Mouse (Mus musculus) ES-Bruce4 (cell line): ENCODE measurements at regions not wholly inside any gene's neighbourhood (a gene's known extent, or its start where the extent isn't known, plus 50 kb on each side); places are given as distances from the start of the nearest gene placed in this dataset.
"Not testable (repeated sequence)": the region's sequence is repeated elsewhere in the genome, so short reads cannot be mapped to it uniquely, and the experiment has no call there.

Experiments
- H3K27ac ChIP-seq: 2 replicates; pipeline ENCODE4 v1.5.1; 2012; ENCODE audit warnings: low read length, inconsistent platforms; ENCODE audit not compliant: insufficient read depth
- H3K27me3 ChIP-seq: 2 replicates; pipeline ENCODE4 v1.6.1; 2012; ENCODE audit warnings: mild to moderate bottlenecking, low read length, inconsistent platforms; ENCODE audit not compliant: control insufficient read depth, poor library complexity, insufficient read depth, severe bottlenecking
- H3K36me3 ChIP-seq: 2 replicates; pipeline ENCODE4 v1.6.1; 2012; ENCODE audit warnings: inconsistent platforms, mild to moderate bottlenecking, low read length, moderate library complexity; ENCODE audit not compliant: control insufficient read depth, poor library complexity, insufficient read depth, severe bottlenecking
- H3K4me1 ChIP-seq: one replicate; pipeline ENCODE4 v1.8.1; 2011; ENCODE audit warnings: low read length; ENCODE audit not compliant: control insufficient read depth, insufficient read depth
- H3K4me3 ChIP-seq: 2 replicates; pipeline ENCODE4 v1.5.1; 2011; ENCODE audit warnings: low read depth, mild to moderate bottlenecking, low read length
- H3K9ac ChIP-seq: 2 replicates; pipeline ENCODE4 v1.6.1; 2012; ENCODE audit warnings: low read depth, mild to moderate bottlenecking, inconsistent platforms; ENCODE audit not compliant: poor library complexity, severe bottlenecking
- H3K9me3 ChIP-seq: replicated peaks from 2 replicates; pipeline ENCODE4 v1.6.1; 2012; ENCODE audit warnings: mild to moderate bottlenecking, low read length, inconsistent platforms; ENCODE audit not compliant: control insufficient read depth, poor library complexity, insufficient read depth, severe bottlenecking
- CTCF ChIP-seq: IDR thresholded peaks from one replicate; pipeline ENCODE4 v1.8.1; 2011; ENCODE audit warnings: low read depth, low read length
- EP300 ChIP-seq: IDR thresholded peaks from 2 replicates; pipeline ENCODE4 v1.6.1; 2011; ENCODE audit warnings: low read depth, low read length; ENCODE audit not compliant: insufficient read depth
- POLR2A ChIP-seq: IDR thresholded peaks from one replicate; pipeline ENCODE4 v1.8.1; 2011; ENCODE audit warnings: low read length; ENCODE audit not compliant: insufficient read depth

DNA sequence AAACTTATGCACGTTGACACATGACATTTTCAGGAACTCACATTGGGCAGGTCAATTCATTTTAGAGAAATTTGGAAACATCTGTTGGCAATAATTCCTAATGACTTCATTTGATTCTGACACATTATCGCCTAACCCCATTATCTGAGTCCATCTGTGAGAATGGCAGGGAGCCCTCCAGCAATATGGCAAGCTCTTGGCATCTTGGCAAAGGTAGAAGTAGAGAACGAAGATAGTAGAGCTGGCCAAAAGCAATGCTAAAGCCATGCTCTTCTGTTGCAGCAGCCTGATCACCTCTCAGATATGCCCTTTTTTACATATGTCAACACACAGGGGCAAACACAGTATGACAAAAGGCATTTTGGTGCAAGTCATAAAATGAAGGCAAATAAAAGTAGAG lies 536.4 kb upstream of the Ins1 start:
- Histone ChIP-seq H3K27me3 (no peaks in the 10 kb centered on the region), H3K9ac (no peak overlapping the region), H3K27ac (no peak overlapping the region), H3K9me3 (no peaks in the 10 kb centered on the region), H3K4me1 (no peaks in the 10 kb centered on the region), H3K36me3 (no peaks in the 10 kb centered on the region), H3K4me3 (no peak overlapping the region)
- TF ChIP-seq EP300: no peak
- no peak for TF ChIP-seq CTCF
- TF ChIP-seq POLR2A: no peak

DNA sequence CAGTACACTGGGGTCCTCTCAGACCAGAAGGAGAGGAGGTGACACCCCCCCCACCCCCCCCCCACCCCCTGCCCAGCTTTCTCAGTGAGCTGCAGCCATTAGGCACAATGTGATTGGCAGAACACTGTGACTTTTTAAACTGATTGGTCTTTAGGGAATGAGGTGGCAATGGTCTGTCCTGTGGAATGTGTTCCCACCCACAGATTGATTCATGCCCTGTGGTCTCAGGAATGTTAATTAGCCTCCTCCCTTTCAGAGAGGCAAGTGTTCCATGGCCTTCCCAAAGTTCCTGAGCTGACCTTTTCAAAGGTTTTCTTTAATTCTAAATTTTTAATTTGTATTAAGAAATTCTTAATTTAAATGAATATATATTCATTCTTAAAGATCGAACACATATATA lies 524.0 kb upstream of the Ins1 start:
- no peaks in the 10 kb centered on the region for H3K4me1 ChIP-seq

DNA sequence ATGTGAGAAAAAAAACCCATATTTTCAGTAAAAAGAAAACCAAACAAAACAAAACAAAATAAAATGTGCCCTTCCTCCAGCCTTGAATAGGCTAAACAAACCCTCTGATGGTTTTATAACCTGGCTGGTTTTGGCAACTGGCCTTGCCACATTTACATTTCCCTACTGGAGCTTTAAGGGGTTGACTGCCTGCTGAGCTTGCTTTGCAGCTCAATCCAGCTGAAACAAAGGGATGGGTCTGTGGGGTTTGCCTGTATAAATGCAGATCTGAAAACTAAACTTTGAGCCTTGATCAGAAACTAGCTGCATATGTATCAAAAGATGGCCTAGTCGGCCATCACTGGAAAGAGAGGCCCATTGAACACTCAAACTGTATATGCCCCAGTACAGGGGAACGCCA lies 523.1 kb upstream of the Ins1 start:
- Histone ChIP-seq H3K9me3 (peaks cover 26% of the 10 kb centered on the region), H3K4me1 (no peaks in the 10 kb centered on the region), H3K36me3 (no peaks in the 10 kb centered on the region), H3K9ac (no peak overlapping the region), H3K4me3 (no peak overlapping the region), H3K27ac (no peak overlapping the region), H3K27me3 (no peaks in the 10 kb centered on the region)
- TF ChIP-seq POLR2A: no peak
- no peak for TF ChIP-seq CTCF
- TF ChIP-seq EP300: no peak

More for the DNA sequence above, 524.0 kb upstream of the Ins1 start:
- Histone ChIP-seq H3K27ac (no peak overlapping the region), H3K4me3 (no peak overlapping the region), H3K9ac (no peak overlapping the region), H3K36me3 (no peaks in the 10 kb centered on the region), H3K9me3 (peaks cover 26% of the 10 kb centered on the region), H3K27me3 (no peaks in the 10 kb centered on the region)
- TF ChIP-seq POLR2A: no peak
- no peak for TF ChIP-seq CTCF

DNA sequence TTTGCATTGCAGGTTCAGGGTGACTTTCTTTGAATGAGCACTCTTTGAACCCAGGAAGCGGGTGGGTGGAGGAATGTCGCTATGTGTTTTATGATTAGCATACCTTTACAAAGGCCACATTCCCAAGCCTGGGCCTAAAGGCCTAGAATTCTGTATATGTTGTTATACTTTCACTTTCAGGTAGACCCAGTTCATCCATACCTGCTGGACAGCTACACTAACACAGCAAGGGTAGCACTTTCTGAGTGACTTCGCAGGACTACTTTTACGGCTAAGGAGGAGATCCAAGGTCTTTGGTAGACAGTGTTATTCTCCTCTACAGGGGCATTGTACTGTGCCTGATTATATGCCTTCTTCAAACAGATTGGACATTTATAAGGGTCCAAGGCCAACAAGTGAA lies 521.9 kb upstream of the Ins1 start:
- not testable (repeated sequence) for H3K4me1 ChIP-seq, H3K36me3 ChIP-seq, H3K9ac ChIP-seq, H3K4me3 ChIP-seq, H3K27me3 ChIP-seq
- Histone ChIP-seq H3K27ac (peak overlapping the region; percentile 65; the same call in 1 of the 2 replicates), H3K9me3 (peaks cover 26% of the 10 kb centered on the region)

DNA sequence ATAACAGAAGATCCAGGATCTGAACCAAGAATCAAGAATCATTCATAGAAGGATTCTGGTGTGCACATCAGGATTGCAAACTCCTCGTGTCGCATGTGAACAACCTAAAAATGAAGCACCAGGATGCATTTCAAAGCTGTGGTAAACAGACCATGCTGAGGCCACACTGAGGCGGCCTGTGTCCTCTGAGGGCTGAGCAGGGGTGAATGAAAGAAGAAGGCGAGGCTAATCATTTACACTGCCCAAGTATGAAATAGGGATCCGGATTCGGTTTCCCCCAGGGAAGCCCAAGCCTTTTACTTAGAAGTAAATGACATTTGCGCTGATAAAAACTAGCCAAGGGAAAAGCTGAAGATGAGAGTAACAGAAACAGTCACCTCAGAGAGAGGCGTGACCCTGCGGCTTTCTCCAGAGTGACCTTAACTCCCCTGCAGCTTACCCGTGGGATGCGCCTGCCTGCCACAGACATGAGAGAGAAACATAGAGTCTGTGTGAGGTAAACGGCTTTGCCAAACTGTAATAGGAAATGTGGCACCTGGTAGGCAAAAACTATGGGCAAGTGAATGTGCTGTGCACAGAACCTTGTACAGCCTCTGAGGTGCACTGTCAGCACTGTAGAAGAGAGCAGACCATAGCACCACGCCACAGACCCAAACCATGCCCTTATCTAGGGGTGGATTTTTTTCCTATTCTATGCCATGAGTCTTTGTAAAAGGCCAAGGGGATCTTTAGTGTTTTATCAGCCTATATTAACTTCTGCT lies 490.1 kb upstream of the Ins1 start:
- H3K4me3 ChIP-seq: no peak overlapping the region
- no peak for TF ChIP-seq CTCF
- TF ChIP-seq EP300: no peak
- no peak overlapping the region for H3K27ac ChIP-seq
- H3K4me1 ChIP-seq: no peaks in the 10 kb centered on the region
- no peaks in the 10 kb centered on the region for H3K36me3 ChIP-seq
- H3K27me3 ChIP-seq: no peaks in the 10 kb centered on the region
- H3K9me3 ChIP-seq: no peaks in the 10 kb centered on the region
- no peak overlapping the region for H3K9ac ChIP-seq
